Mouse (Mus musculus): ENCODE data around the gene Map3k7.
"Not testable (repeated sequence)": the region's sequence is repeated elsewhere in the genome, so short reads cannot be mapped to it uniquely, and the experiment has no call there.

The Map3k7 gene

GRCm38 (mm10) chr4:31993865-31994264, 30.0 kb downstream of the Map3k7 start:
- no peak for DNase-seq

GRCm38 (mm10) chr4:32001498-32001897, 37.6 kb downstream of the Map3k7 start:
- no peak for DNase-seq

- DNase-seq = no peak
These were observed 41.1 kb downstream of the Map3k7 start for GRCm38 (mm10) chr4:32004773-32005591.

- DNase-seq = no peak
These were observed 43.3 kb downstream of the Map3k7 start for GRCm38 (mm10) chr4:32007174-32007573.

- no peak for DNase-seq
These were observed 44.2 kb downstream of the Map3k7 start for GRCm38 (mm10) chr4:32008095-32008494.

GRCm38 (mm10) chr4:32010808-32011207, 46.9 kb downstream of the Map3k7 start:
- no peak for DNase-seq

- no peak for DNase-seq
These were observed 47.5 kb downstream of the Map3k7 start for GRCm38 (mm10) chr4:32011218-32011973.

- DNase-seq = peak; percentile 8
These were observed 57.2 kb downstream of the Map3k7 start for GRCm38 (mm10) chr4:32021131-32021530.

GRCm38 (mm10) chr4:32022321-32022720, 58.4 kb downstream of the Map3k7 start:
- DNase-seq = no peak

- DNase-seq = not testable (repeated sequence)
These were observed 60.3 kb downstream of the Map3k7 start for GRCm38 (mm10) chr4:32024170-32024569.

- no peak for DNase-seq
These were observed 61.2 kb downstream of the Map3k7 start for GRCm38 (mm10) chr4:32025105-32025504.

GRCm38 (mm10) chr4:32027094-32027493, 63.2 kb downstream of the Map3k7 start:
- no peak for DNase-seq

- DNase-seq = no peak
These were observed 73.4 kb downstream of the Map3k7 start for GRCm38 (mm10) chr4:32037267-32037666.

- DNase-seq = no peak
These were observed 78.0 kb downstream of the Map3k7 start for GRCm38 (mm10) chr4:32041741-32042452.

GRCm38 (mm10) chr4:32045234-32045633, 81.3 kb downstream of the Map3k7 start:
- DNase-seq = no peak

GRCm38 (mm10) chr4:32049824-32050223, 85.9 kb downstream of the Map3k7 start:
- no peak for DNase-seq

- no peak for DNase-seq
These were observed 89.3 kb downstream of the Map3k7 start for GRCm38 (mm10) chr4:32053171-32053570.

- DNase-seq = peak; percentile 81
These were observed 91.5 kb downstream of the Map3k7 start for GRCm38 (mm10) chr4:32055151-32056052.

GRCm38 (mm10) chr4:32056441-32056840, 92.5 kb downstream of the Map3k7 start:
- no peak for DNase-seq

- DNase-seq = peak; percentile 13
These were observed 93.2 kb downstream of the Map3k7 start for GRCm38 (mm10) chr4:32057102-32057501.

GRCm38 (mm10) chr4:32060686-32061085, 96.8 kb downstream of the Map3k7 start:
- DNase-seq = no peak

- no peak for DNase-seq
These were observed 98.6 kb downstream of the Map3k7 start for GRCm38 (mm10) chr4:32062381-32063059.

Data from cerebellum, adult 11 months (tissue).